In the genomic region with DNA sequence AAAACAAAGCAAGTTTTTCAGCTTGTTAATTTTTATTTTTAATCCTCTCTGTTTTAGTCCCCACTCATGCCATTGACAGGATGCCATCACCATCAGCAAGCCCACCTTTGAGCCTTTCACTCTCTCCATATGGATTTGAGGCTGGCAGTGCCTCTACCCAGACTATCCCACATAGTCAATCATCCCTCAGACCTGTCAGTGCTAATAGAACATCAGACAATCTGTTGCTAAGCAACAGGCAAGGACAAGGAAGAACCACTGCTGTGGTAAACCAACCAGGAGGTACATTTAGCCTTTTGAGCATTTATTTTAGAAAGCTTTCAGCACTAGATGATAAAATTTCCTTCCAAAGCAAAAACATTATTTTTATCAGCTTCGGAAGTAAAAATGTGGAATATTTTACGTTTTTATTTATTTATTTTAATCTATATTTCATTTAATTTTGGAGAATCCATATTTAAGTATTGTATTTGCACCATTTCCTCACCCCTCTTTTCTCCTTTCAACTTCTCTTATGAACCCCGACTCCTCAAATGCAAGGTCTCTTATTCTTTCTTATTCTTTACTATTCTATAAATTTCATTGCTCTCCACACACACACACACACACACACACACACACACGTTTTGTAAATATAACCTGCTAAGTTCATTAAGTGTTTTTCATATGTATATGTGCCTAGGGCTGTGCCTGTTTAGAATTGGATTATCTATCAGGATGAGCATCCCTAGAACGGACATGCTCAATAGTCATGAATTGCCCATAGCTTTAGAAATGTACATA, we compare ENCODE assay signal across 14 mouse cellular contexts. TPM values are rescaled to one million over a fixed set of nuclear protein-coding genes. Genes with fewer than 3 reads are reported as not detected.
A peak's percentile ranks its signal among the peaks of the same experiment; 100 is the strongest.
DNase-seq lines count a peak whose midpoint lies in the region; ATAC-seq and TF ChIP-seq lines count a peak whose summit lies in the region.
"Had no signal": no experiment of that assay in that cellular context is flagged by ENCODE, and none has a peak within 500 bp of the region (broad histone marks: within the 10 kb centered on the region; RNA-seq: fewer than 3 reads in every experiment).

No protein-coding gene starts in this region.

- intact Hi-C loops in left cerebral cortex, postnatal 4 days (cut with DNase I), result no loop called here

- no peak overlapping the region for H3K27ac ChIP-seq in neural tube, embryonic 11.5 days (ENCODE audit: low read depth, low read length)
- H3K27ac ChIP-seq in forebrain, postnatal 0 days (ENCODE audit: low read depth, low read length), result no peak overlapping the region
- no peak overlapping the region; the same call in 1 of the 2 replicates for H3K27ac ChIP-seq in midbrain, embryonic 14.5 days (replicated peaks; ENCODE audit: low read depth, low read length)
- no peak overlapping the region for H3K27ac ChIP-seq in heart, embryonic 11.5 days (ENCODE audit: low read depth, low read length)
- H3K27ac ChIP-seq: stomach, postnatal 0 days had no signal

- no peaks in the 10 kb centered on the region for H3K27me3 ChIP-seq in neural tube, embryonic 11.5 days (ENCODE audit: control insufficient read depth, insufficient read depth, low read length)
- H3K27me3 ChIP-seq in forebrain, postnatal 0 days (ENCODE audit: insufficient read depth, low read length), result no peaks in the 10 kb centered on the region
- H3K27me3 ChIP-seq in midbrain, embryonic 14.5 days (ENCODE audit: control insufficient read depth, insufficient read depth, low read length), result no peaks in the 10 kb centered on the region
- no peaks in the 10 kb centered on the region for H3K27me3 ChIP-seq in heart, embryonic 11.5 days (ENCODE audit: control insufficient read depth, insufficient read depth, low read length)

- no peak overlapping the region for H3K4me3 ChIP-seq in neural tube, embryonic 11.5 days (ENCODE audit: low read depth, low read length)
- H3K4me3 ChIP-seq in forebrain, postnatal 0 days (ENCODE audit: low read depth, low read length), result no peak overlapping the region
- H3K4me3 ChIP-seq in midbrain, embryonic 14.5 days (replicated peaks; ENCODE audit: low read depth, low read length), result no peak overlapping the region
- no peak overlapping the region for H3K4me3 ChIP-seq in heart, embryonic 11.5 days (ENCODE audit: low read depth, low read length)

- H3K4me1 ChIP-seq in neural tube, embryonic 11.5 days (ENCODE audit: control insufficient read depth, insufficient read depth, low read length), result no peaks in the 10 kb centered on the region
- H3K4me1 ChIP-seq in forebrain, postnatal 0 days (ENCODE audit: insufficient read depth), result no peaks in the 10 kb centered on the region
- H3K4me1 ChIP-seq in midbrain, embryonic 14.5 days (ENCODE audit: control insufficient read depth, insufficient read depth, low read length), result no peaks in the 10 kb centered on the region
- H3K4me1 ChIP-seq in heart, embryonic 11.5 days (ENCODE audit: control insufficient read depth, insufficient read depth, low read length), result no peaks in the 10 kb centered on the region

- H3K9me3 ChIP-seq in neural tube, embryonic 11.5 days (ENCODE audit: control insufficient read depth, low read length), result no peaks in the 10 kb centered on the region
- no peaks in the 10 kb centered on the region for H3K9me3 ChIP-seq in forebrain, postnatal 0 days (ENCODE audit: low read length)
- H3K9me3 ChIP-seq in midbrain, embryonic 14.5 days (ENCODE audit: control insufficient read depth, low read length), result no peaks in the 10 kb centered on the region
- no peaks in the 10 kb centered on the region for H3K9me3 ChIP-seq in heart, embryonic 11.5 days (replicated peaks; ENCODE audit: control insufficient read depth, low read length)

- H3K9ac ChIP-seq in neural tube, embryonic 11.5 days (ENCODE audit: low read length), result no peak overlapping the region
- H3K9ac ChIP-seq in forebrain, postnatal 0 days, result no peak overlapping the region
- no peak overlapping the region for H3K9ac ChIP-seq in midbrain, embryonic 14.5 days (replicated peaks; ENCODE audit: low read length)
- H3K9ac ChIP-seq in heart, embryonic 11.5 days (ENCODE audit: low read depth, low read length), result no peak overlapping the region

- ATAC-seq in neural tube, embryonic 11.5 days (ENCODE audit: insufficient read depth, low FRiP score, low TSS enrichment), result peak; percentile 72; the same call in 1 of the 2 replicates
- ATAC-seq in forebrain, postnatal 0 days, result peak; percentile 76
- ATAC-seq in midbrain, embryonic 14.5 days (ENCODE audit: low FRiP score, low TSS enrichment), result peak; percentile 76; the same call in 1 of the 2 replicates
- no peak for ATAC-seq in heart, embryonic 11.5 days (replicated peaks; ENCODE audit: insufficient number of reproducible peaks, low FRiP score, low TSS enrichment)
- ATAC-seq: lung, postnatal 0 days had no signal

- H3K36me3 ChIP-seq in neural tube, embryonic 11.5 days (ENCODE audit: control insufficient read depth, insufficient read depth, low read length), result no peaks in the 10 kb centered on the region
- no peaks in the 10 kb centered on the region for H3K36me3 ChIP-seq in forebrain, postnatal 0 days (ENCODE audit: insufficient read depth)
- H3K36me3 ChIP-seq in midbrain, embryonic 14.5 days (ENCODE audit: control insufficient read depth, insufficient read depth, low read length), result no peaks in the 10 kb centered on the region
- H3K36me3 ChIP-seq in heart, embryonic 11.5 days (ENCODE audit: control insufficient read depth, insufficient read depth, low read length), result no peaks in the 10 kb centered on the region

- no peak overlapping the region for H3K4me2 ChIP-seq in neural tube, embryonic 11.5 days (ENCODE audit: low read depth)
- no peak overlapping the region for H3K4me2 ChIP-seq in forebrain, postnatal 0 days (ENCODE audit: low read depth)
- no peak overlapping the region for H3K4me2 ChIP-seq in midbrain, embryonic 14.5 days (ENCODE audit: low read length)
- H3K4me2 ChIP-seq in heart, embryonic 11.5 days, result no peak overlapping the region
- H3K4me2 ChIP-seq: liver, embryonic 11.5 days had no signal

- DNase-seq in neural tube, embryonic 11.5 days (ENCODE audit: low spot score), result no peak
- no peak for DNase-seq in neural tube, embryonic 10.5 days (ENCODE audit: extremely low spot score, low spot score)
- DNase-seq in forebrain, postnatal 0 days, result peak; percentile 22
- peak; percentile 76 for DNase-seq in midbrain, embryonic 14.5 days
- no peak for DNase-seq in liver
- DNase-seq in left cerebral cortex, postnatal 4 days, result no peak
- no peak for DNase-seq in thymus, postnatal 25 days
- DNase-seq: gastrocnemius, postnatal 14 days; kidney, postnatal 14 days; spleen, adult 18-20 months had no signal

- TF ChIP-seq CTCF in forebrain, postnatal 0 days (IDR thresholded peaks at IDR 0.05; ENCODE audit: low read depth), result no peak

- 81% methylated on average over 5 of the region's 5 CpGs for WGBS in neural tube, embryonic 11.5 days
- 69% methylated on average over 5 of the region's 5 CpGs for WGBS in forebrain, postnatal 0 days
- WGBS in midbrain, embryonic 14.5 days, result 71% methylated on average over 5 of the region's 5 CpGs
- WGBS in heart, embryonic 11.5 days (ENCODE audit: insufficient replicate concordance), result 65% methylated on average over 5 of the region's 5 CpGs

RNA-seq across cellular contexts. Expression of a gene that starts 54.5 kb away (rescaled TPM):
- 9.0 and 10.5 TPM in 2 replicates for polyA plus RNA-seq in neural tube, embryonic 11.5 days (2014; fragmentation: Nextera tagmentation; extraction: Ambion mirVana)
- 10.2 and 14.7 TPM in 2 replicates for total RNA-seq in forebrain, postnatal 0 days (2014; rRNA removed)
- 2.2 and 6.3 TPM in 2 replicates for polyA plus RNA-seq in forebrain, postnatal 0 days (2015; fragmentation: Nextera tagmentation; extraction: Ambion mirVana)
- 8.5 and 12.7 TPM in 2 replicates for polyA plus RNA-seq in midbrain, embryonic 14.5 days (2014; fragmentation: Nextera tagmentation; extraction: Ambion mirVana)
- total RNA-seq in left cerebral cortex, postnatal 4 days (2021), result 10 to 100 TPM; 12.9 to 14.9 TPM
- 0.03 and 0.04 TPM in 2 replicates for polyA plus RNA-seq in heart, embryonic 11.5 days (2014; fragmentation: Nextera tagmentation; extraction: Ambion mirVana)
- total RNA-seq: gastrocnemius, postnatal 14 days had no signal
- polyA plus RNA-seq: liver, embryonic 11.5 days had no signal

Comparison
In these comparisons a context has a peak if more than half of its experiments do, and no peak if none do; other contexts are left out.
1. DNase-seq: peak in forebrain, postnatal 0 days (single experiment) and midbrain, embryonic 14.5 days (single experiment); none in neural tube, embryonic 11.5 days (single experiment), neural tube, embryonic 10.5 days (single experiment), liver (single experiment), left cerebral cortex, postnatal 4 days (single experiment) and thymus, postnatal 25 days (single experiment).